Mouse (Mus musculus) heart, adult 2 months (tissue): Measurements from ENCODE around the gene Dennd2d. TPM values are rescaled to one million over a fixed set of nuclear protein-coding genes. Genes with fewer than 3 reads are reported as not detected.

Source experiments
- DNase-seq, 2 experiments: peaks; one replicate each; pipeline ENCODE4 v3.0.0; 2021
- H3K27ac ChIP-seq: fragments of 200-600 bp; 2 replicates; pipeline ENCODE4 v1.8.1; 2022
- H3K27me3 ChIP-seq: fragments of 200-500 bp; 2 replicates; pipeline ENCODE4 v1.6.1; 2012; ENCODE audit warnings: mild to moderate bottlenecking, low read length, inconsistent platforms, mixed read lengths; ENCODE audit not compliant: control insufficient read depth, insufficient read depth
- H3K36me3 ChIP-seq: fragments of 200-500 bp; 2 replicates; pipeline ENCODE4 v1.6.1; 2012; ENCODE audit warnings: low read length, inconsistent platforms; ENCODE audit not compliant: control insufficient read depth, insufficient read depth
- H3K4me1 ChIP-seq: fragments of 200-500 bp; 2 replicates; pipeline ENCODE4 v1.6.1; 2011; ENCODE audit warnings: low read length; ENCODE audit not compliant: control insufficient read depth, insufficient read depth
- H3K4me3 ChIP-seq: fragments of 200-600 bp; 2 replicates; pipeline ENCODE4 v1.8.1; 2022
- H3K79me2 ChIP-seq: fragments of 200-500 bp; replicated peaks from 2 replicates; pipeline ENCODE4 v1.6.1; 2012; ENCODE audit warnings: mild to moderate bottlenecking, inconsistent platforms, low read length, moderate library complexity, mixed read lengths; ENCODE audit not compliant: control insufficient read depth, insufficient read depth
- H3K9ac ChIP-seq: fragments of 200-500 bp; 2 replicates; pipeline ENCODE4 v1.6.1; 2012; ENCODE audit warnings: low read depth, mild to moderate bottlenecking, control low read depth, inconsistent platforms, low read length, mixed read lengths
- CTCF ChIP-seq: fragments of 200-600 bp; IDR thresholded peaks from 2 replicates; pipeline ENCODE4 v1.8.1; 2022; ENCODE audit warnings: antibody characterized with exemption, mild to moderate bottlenecking, moderate library complexity
- EP300 ChIP-seq: fragments of 200-500 bp; IDR thresholded peaks from 2 replicates; pipeline ENCODE4 v1.6.1; 2011; ENCODE audit warnings: low read depth, low read length, control low read depth; ENCODE audit not compliant: insufficient read depth
- POLR2A ChIP-seq: fragments of 200-500 bp; IDR thresholded peaks from 2 replicates; pipeline ENCODE4 v1.6.1; 2011; ENCODE audit warnings: mild to moderate bottlenecking, low read depth, low read length, control low read depth; ENCODE audit not compliant: insufficient read depth
- whole genome bisulfite sequencing: fragments of 180-500 bp; shearing (Covaris S2); methylation state at CpG from one replicate; pipeline ENCODE4 v1.1.7; 2018; 5-methylcytosine and 5-hydroxymethylcytosine counted together
- intact Hi-C: fragments of 180-260 bp; cut with DNase I; formaldehyde crosslinking; loops from one replicate; pipeline ENCODE4 v1.15.1; 2025
- long read RNA-seq: library from polyadenylated mRNA; stranded (forward); transcript quantifications from one replicate; pipeline ENCODE4 v2.0.0, GENCODE M21; 2021
- polyA plus RNA-seq: library from polyadenylated mRNA; depleted of rRNA; stranded (reverse); fragments of >200 nt; gene quantifications from 2 replicates; pipeline ENCODE4 v1.2.3, GENCODE M21; 2012; rRNA removed
- total RNA-seq, 2 experiments: library from RNA; stranded (reverse); gene quantifications; 2 replicates each; pipeline ENCODE4 v1.2.3; 2021

The Dennd2d gene
- total RNA-seq (under 1 TPM; 0.45 to 0.57 TPM), polyA plus RNA-seq (0.91 and 1.9 TPM in 2 replicates)
- long read RNA-seq, result 0 reads

- no peak within 1 kb of the TSS for H3K27ac ChIP-seq
These were observed at the start of gene Dennd2d for GRCm38 (mm10) chr3:106482281-106483081. Gene Dennd2d, plus strand, starts transcription at chr3:106482405.

GRCm38 (mm10) chr3:106448571-106448970, 33.6 kb upstream of the Dennd2d start:
- Histone ChIP-seq H3K27ac (no peak overlapping the region), H3K79me2 (no peaks in the 10 kb centered on the region), H3K4me3 (no peak overlapping the region), H3K27me3 (no peaks in the 10 kb centered on the region), H3K36me3 (no peaks in the 10 kb centered on the region), H3K4me1 (no peaks in the 10 kb centered on the region), H3K9ac (no peak overlapping the region)
- peak; percentile 84 for TF ChIP-seq CTCF
- TF ChIP-seq EP300, result no peak
- no peak for DNase-seq
- intact Hi-C loops, result loop anchor here (2.0 kb wide), 1 partner anchor 456 kb away; no protein-coding TSS in a partner anchor

More at GRCm38 (mm10) chr3:106482281-106483081, at the start of gene Dennd2d:
- Histone ChIP-seq H3K9ac (peak within 1 kb of the TSS; percentile 50), H3K27me3 (no peaks in the 10 kb centered on the region), H3K36me3 (no peaks in the 10 kb centered on the region), H3K4me3 (peak within 1 kb of the TSS; percentile 73), H3K4me1 (peaks cover 4% of the 10 kb centered on the region), H3K79me2 (no peaks in the 10 kb centered on the region)
- DNase-seq, result peak; percentile 53 to 61
- peak; percentile 38 for TF ChIP-seq CTCF
- TF ChIP-seq EP300, result no peak
- intact Hi-C loops, result loop anchor here (5.0 kb wide), 1 partner anchor 75 kb away; no protein-coding TSS in a partner anchor
- 3% methylated on average over 44 of the region's 44 CpGs for WGBS

GRCm38 (mm10) chr3:106448995-106449394, 33.2 kb upstream of the Dennd2d start:
- Histone ChIP-seq H3K27ac (no peak overlapping the region), H3K4me1 (no peaks in the 10 kb centered on the region), H3K36me3 (no peaks in the 10 kb centered on the region), H3K79me2 (no peaks in the 10 kb centered on the region), H3K4me3 (no peak overlapping the region), H3K27me3 (no peaks in the 10 kb centered on the region), H3K9ac (no peak overlapping the region)
- TF ChIP-seq CTCF (no peak), POLR2A (no peak), EP300 (no peak)
- intact Hi-C loops, result loop anchor here (2.0 kb wide), 1 partner anchor 456 kb away; no protein-coding TSS in a partner anchor
- DNase-seq, result no peak

- no peaks in the 10 kb centered on the region for H3K79me2 ChIP-seq
- H3K27me3 ChIP-seq, result no peaks in the 10 kb centered on the region
- TF ChIP-seq POLR2A, result no peak
- TF ChIP-seq CTCF, result no peak
- no peak for TF ChIP-seq EP300
- DNase-seq, result no peak
- WGBS, result 56% methylated on average over 4 of the region's 4 CpGs
- no peaks in the 10 kb centered on the region for H3K36me3 ChIP-seq
- H3K27ac ChIP-seq, result no peak overlapping the region
- H3K4me1 ChIP-seq, result no peaks in the 10 kb centered on the region
- intact Hi-C loops, result loop anchor here (2.0 kb wide), 1 partner anchor 457 kb away; no protein-coding TSS in a partner anchor
- H3K4me3 ChIP-seq, result no peak overlapping the region
- H3K9ac ChIP-seq, result no peak overlapping the region
These were observed 32.6 kb upstream of the Dennd2d start for GRCm38 (mm10) chr3:106449567-106449966.

- no peaks in the 10 kb centered on the region for H3K4me1 ChIP-seq
- H3K9ac ChIP-seq, result no peak overlapping the region
- DNase-seq, result no peak
- no peak overlapping the region for H3K4me3 ChIP-seq
- H3K79me2 ChIP-seq, result no peaks in the 10 kb centered on the region
- H3K27ac ChIP-seq, result no peak overlapping the region
- WGBS, result 54% methylated on average over 4 of the region's 4 CpGs
- H3K27me3 ChIP-seq, result no peaks in the 10 kb centered on the region
- intact Hi-C loops, result loop anchor here (10.0 kb wide), 1 partner anchor 778 kb away; no protein-coding TSS in a partner anchor
- H3K36me3 ChIP-seq, result no peaks in the 10 kb centered on the region
- TF ChIP-seq POLR2A (no peak), CTCF (no peak), EP300 (no peak)
These were observed 29.6 kb upstream of the Dennd2d start for GRCm38 (mm10) chr3:106452616-106453015.

- Histone ChIP-seq H3K79me2 (no peaks in the 10 kb centered on the region), H3K4me3 (no peak overlapping the region), H3K9ac (no peak overlapping the region), H3K36me3 (no peaks in the 10 kb centered on the region), H3K4me1 (no peaks in the 10 kb centered on the region), H3K27ac (no peak overlapping the region), H3K27me3 (no peaks in the 10 kb centered on the region)
- no peak for DNase-seq
- WGBS, result 71% methylated on average over 2 of the region's 2 CpGs
- TF ChIP-seq POLR2A (no peak), EP300 (no peak), CTCF (no peak)
- intact Hi-C loops, result loop anchor here (10.0 kb wide), 1 partner anchor 783 kb away; no protein-coding TSS in a partner anchor
These were observed 24.8 kb upstream of the Dennd2d start for GRCm38 (mm10) chr3:106457298-106457869.
